Mouse (Mus musculus): ENCODE results near the gene Zfp141. TPM values are rescaled to one million over a fixed set of nuclear protein-coding genes. Genes with fewer than 3 reads are reported as not detected.

The Zfp141 gene
- total and polyA plus RNA-seq, 2 experiments from 2014 or later = 6.7 to 15.2 TPM

DNA sequence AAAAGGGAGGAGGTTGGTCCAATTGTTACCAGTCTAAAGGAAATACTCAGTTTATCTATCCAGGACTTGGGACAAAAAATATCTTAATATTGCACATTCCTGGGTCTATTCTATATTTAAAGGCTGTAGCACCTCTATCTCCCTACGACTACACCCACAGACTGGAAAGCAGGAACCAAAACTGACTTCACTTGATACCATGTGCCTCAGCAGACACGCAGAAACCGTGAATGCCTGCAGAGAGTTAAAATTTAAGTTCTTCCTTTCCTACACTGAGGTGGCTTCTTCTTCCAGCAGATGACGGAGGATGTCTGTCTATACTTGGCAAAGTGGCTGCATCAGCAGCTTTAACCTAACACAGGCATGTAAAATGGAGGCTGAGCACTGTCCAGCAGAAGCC lies 15.2 kb downstream of the Zfp141 start:
- no peak for DNase-seq (ENCODE audit: low spot score)
- H3K9me3 ChIP-seq (ENCODE audit: low read length) = 0 out of 2 replicates have a peak, but pooled peaks cover 3% of the 10 kb centered on the region
- no peak overlapping the region for H3K27ac ChIP-seq
- peaks cover 20% of the 10 kb centered on the region; the same call in 1 of the 2 replicates for H3K36me3 ChIP-seq (ENCODE audit: insufficient read depth, low read length)
- H3K27me3 ChIP-seq (ENCODE audit: insufficient read depth, low read length) = no peaks in the 10 kb centered on the region
- 92% methylated on average over 4 of the region's 4 CpGs for WGBS
- no peak for TF ChIP-seq CTCF (IDR thresholded peaks at IDR 0.05; ENCODE audit: low read depth)
- H3K4me1 ChIP-seq (ENCODE audit: insufficient read depth, low read length) = no peaks in the 10 kb centered on the region
- H3K9ac ChIP-seq (replicated peaks; ENCODE audit: low read length) = no peak overlapping the region
- H3K4me2 ChIP-seq (ENCODE audit: low read depth, low read length) = no peak overlapping the region
- no peak for ATAC-seq
- no peak overlapping the region for H3K4me3 ChIP-seq (ENCODE audit: low read length)

DNA sequence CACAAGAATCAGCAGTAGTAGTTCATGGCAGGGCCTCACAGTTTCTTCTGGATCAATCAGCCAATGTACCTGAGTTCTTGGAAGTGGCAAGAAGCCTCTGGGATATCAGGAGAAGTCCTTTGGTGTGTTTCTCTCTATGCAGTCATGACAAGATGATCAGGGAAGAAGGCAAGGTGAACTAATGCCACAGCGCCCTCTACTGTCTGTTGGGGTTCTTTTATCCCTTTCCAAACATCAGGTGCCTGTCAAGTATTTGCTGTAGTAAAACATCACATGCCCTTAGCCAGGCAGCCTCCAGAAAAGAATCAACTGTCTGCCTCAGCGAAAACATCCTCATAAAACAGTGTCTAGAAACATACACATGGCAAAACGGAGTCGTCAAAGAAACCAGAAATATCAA lies 50.9 kb downstream of the Zfp141 start:
- DNase-seq (ENCODE audit: low spot score) (no peak), ATAC-seq (no peak)
- no peak overlapping the region for H3K9ac ChIP-seq (replicated peaks; ENCODE audit: low read length)
- no peaks in the 10 kb centered on the region for H3K4me1 ChIP-seq (ENCODE audit: insufficient read depth, low read length)
- no peak overlapping the region for H3K27ac ChIP-seq
- TF ChIP-seq CTCF (IDR thresholded peaks at IDR 0.05; ENCODE audit: low read depth) = no peak
- no peak overlapping the region for H3K4me2 ChIP-seq (ENCODE audit: low read depth, low read length)
- WGBS = 67% methylated on average over 4 of the region's 4 CpGs
- no peaks in the 10 kb centered on the region for H3K27me3 ChIP-seq (ENCODE audit: insufficient read depth, low read length)
- H3K9me3 ChIP-seq (ENCODE audit: low read length) = peaks cover 10% of the 10 kb centered on the region
- no peaks in the 10 kb centered on the region for H3K36me3 ChIP-seq (ENCODE audit: insufficient read depth, low read length)
- no peak overlapping the region for H3K4me3 ChIP-seq (ENCODE audit: low read length)

DNA sequence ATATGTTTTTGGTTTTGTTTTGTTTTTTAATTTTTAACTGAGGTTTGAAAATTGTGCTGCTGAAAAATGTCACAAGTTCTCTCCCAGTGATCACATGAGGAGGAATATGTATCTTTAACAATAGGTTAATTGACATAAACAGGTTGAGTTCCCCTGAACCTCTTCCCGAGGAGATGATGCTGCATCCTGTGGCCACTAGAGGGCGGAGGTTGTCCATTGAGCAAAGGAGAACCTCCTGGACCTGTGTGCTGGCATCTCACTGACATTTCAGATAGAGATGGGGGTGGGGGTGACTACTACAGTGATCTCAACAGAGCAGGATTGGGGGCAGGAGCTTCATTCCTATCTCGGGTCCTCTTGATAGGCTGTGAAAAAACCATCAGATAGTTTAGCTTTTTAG lies 54.9 kb downstream of the Zfp141 start:
- Histone ChIP-seq H3K9ac (replicated peaks; ENCODE audit: low read length) (no peak overlapping the region), H3K4me2 (ENCODE audit: low read depth, low read length) (no peak overlapping the region), H3K4me1 (ENCODE audit: insufficient read depth, low read length) (no peaks in the 10 kb centered on the region), H3K9me3 (ENCODE audit: low read length) (peaks cover 20% of the 10 kb centered on the region), H3K4me3 (ENCODE audit: low read length) (no peak overlapping the region), H3K27me3 (ENCODE audit: insufficient read depth, low read length) (no peaks in the 10 kb centered on the region), H3K27ac (no peak overlapping the region), H3K36me3 (ENCODE audit: insufficient read depth, low read length) (no peaks in the 10 kb centered on the region)
- TF ChIP-seq CTCF (IDR thresholded peaks at IDR 0.05; ENCODE audit: low read depth) = 0 out of 2 replicates have a peak, but pooled peaks have one; percentile 16
- 45% methylated on average over 3 of the region's 3 CpGs for WGBS
- ATAC-seq = no peak
- DNase-seq (ENCODE audit: low spot score) = no peak

DNA sequence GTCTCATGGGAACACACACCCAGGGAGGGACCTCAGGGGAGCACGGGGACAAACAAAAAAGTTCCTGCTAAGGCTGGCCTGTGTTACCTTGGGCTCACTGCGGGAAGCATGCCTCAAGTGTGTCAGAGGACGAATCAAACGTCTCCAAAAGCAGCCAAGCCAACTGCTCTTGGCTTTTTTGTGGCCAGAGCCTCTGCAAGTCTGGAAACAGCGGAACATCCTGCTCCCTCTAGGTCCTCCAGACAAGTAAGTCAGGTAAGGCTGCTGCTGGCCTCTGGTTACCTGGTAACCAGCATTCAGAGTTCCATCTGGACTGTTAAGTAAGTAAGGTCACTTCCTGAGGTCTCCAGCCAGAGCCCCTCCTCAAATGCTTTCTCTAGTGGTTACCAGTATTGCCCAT lies 57.7 kb downstream of the Zfp141 start, which contains the start of gene 4933421I07Rik:
TSS of gene 4933421I07Rik (minus strand) at position 271 of the 400 bp plus-strand sequence.
- no peak for DNase-seq (ENCODE audit: low spot score)
- Histone ChIP-seq H3K9ac (replicated peaks; ENCODE audit: low read length) (no peak within 1 kb of the TSS), H3K27me3 (ENCODE audit: insufficient read depth, low read length) (no peaks in the 10 kb centered on the region), H3K4me2 (ENCODE audit: low read depth, low read length) (no peak within 1 kb of the TSS), H3K36me3 (ENCODE audit: insufficient read depth, low read length) (no peaks in the 10 kb centered on the region), H3K4me3 (ENCODE audit: low read length) (no peak within 1 kb of the TSS), H3K9me3 (ENCODE audit: low read length) (peaks cover 15% of the 10 kb centered on the region), H3K4me1 (ENCODE audit: insufficient read depth, low read length) (no peaks in the 10 kb centered on the region), H3K27ac (no peak within 1 kb of the TSS)
- WGBS = 70% methylated on average over 5 of the region's 5 CpGs
- no peak for ATAC-seq
- TF ChIP-seq CTCF (IDR thresholded peaks at IDR 0.05; ENCODE audit: low read depth) = no peak

DNA sequence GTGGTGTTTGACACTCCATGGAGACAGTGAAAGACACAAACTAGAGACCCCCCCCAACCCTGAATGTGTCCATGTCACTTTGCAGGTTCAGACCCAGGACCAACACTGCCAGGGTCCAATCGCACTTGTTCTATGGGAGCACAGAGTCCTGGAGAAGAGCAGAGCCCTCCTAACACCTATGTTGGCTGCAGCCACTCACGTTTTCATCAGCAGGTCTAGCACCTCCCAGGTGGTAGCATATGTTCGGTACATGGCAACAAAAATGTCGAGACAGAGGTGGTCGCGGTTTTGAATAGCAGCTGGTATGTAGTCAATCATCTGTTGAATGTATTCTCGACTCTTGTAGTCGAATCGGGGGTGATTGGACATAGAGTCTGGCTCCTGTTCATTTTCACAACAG lies 58.2 kb downstream of the Zfp141 start:
- DNase-seq (ENCODE audit: low spot score) (no peak), ATAC-seq (no peak)
- 85% methylated on average over 9 of the region's 9 CpGs for WGBS
- H3K27me3 ChIP-seq (ENCODE audit: insufficient read depth, low read length) = no peaks in the 10 kb centered on the region
- peaks cover 15% of the 10 kb centered on the region for H3K9me3 ChIP-seq (ENCODE audit: low read length)
- no peaks in the 10 kb centered on the region for H3K4me1 ChIP-seq (ENCODE audit: insufficient read depth, low read length)
- no peak for TF ChIP-seq CTCF (IDR thresholded peaks at IDR 0.05; ENCODE audit: low read depth)
- H3K36me3 ChIP-seq (ENCODE audit: insufficient read depth, low read length) = no peaks in the 10 kb centered on the region
- H3K27ac ChIP-seq = no peak overlapping the region
- H3K4me2 ChIP-seq (ENCODE audit: low read depth, low read length) = no peak overlapping the region
- H3K4me3 ChIP-seq (ENCODE audit: low read length) = no peak overlapping the region
- H3K9ac ChIP-seq (replicated peaks; ENCODE audit: low read length) = no peak overlapping the region

Other genes starting within 250 kb of the Zfp141 start
- not detected in 2 replicates for gene Vmn2r61, start 245.7 kb downstream of the Zfp141 start, total RNA-seq (2014; rRNA removed)
- gene Vmn2r61, start 245.7 kb downstream of the Zfp141 start, polyA plus RNA-seq (2015; fragmentation: Nextera tagmentation; extraction: Ambion mirVana) = not detected in 2 replicates
- gene 4933421I07Rik, start 57.6 kb downstream of the Zfp141 start, total RNA-seq (2014; rRNA removed) = not detected in 2 replicates
- not detected in 2 replicates for gene 4933421I07Rik, start 57.6 kb downstream of the Zfp141 start, polyA plus RNA-seq (2015; fragmentation: Nextera tagmentation; extraction: Ambion mirVana)
- not detected in 2 replicates for gene Gm21028, start 72.8 kb upstream of the Zfp141 start, total RNA-seq (2014; rRNA removed)
- gene Gm21028, start 72.8 kb upstream of the Zfp141 start, polyA plus RNA-seq (2015; fragmentation: Nextera tagmentation; extraction: Ambion mirVana) = not detected in 2 replicates
- gene Zfp977, start 86.8 kb upstream of the Zfp141 start, total RNA-seq (2014; rRNA removed) = 0.31 and 3.3 TPM in 2 replicates
- 1.0 and 1.3 TPM in 2 replicates for gene Zfp977, start 86.8 kb upstream of the Zfp141 start, polyA plus RNA-seq (2015; fragmentation: Nextera tagmentation; extraction: Ambion mirVana)
- gene Zfp976, start 136.8 kb upstream of the Zfp141 start, total RNA-seq (2014; rRNA removed) = 0.50 and 1.2 TPM in 2 replicates
- gene Zfp976, start 136.8 kb upstream of the Zfp141 start, polyA plus RNA-seq (2015; fragmentation: Nextera tagmentation; extraction: Ambion mirVana) = 2.0 TPM in 2 replicates
- gene Zfp975, start 187.0 kb upstream of the Zfp141 start, total RNA-seq (2014; rRNA removed) = 0.68 and 1.6 TPM in 2 replicates
- 5.1 and 5.7 TPM in 2 replicates for gene Zfp975, start 187.0 kb upstream of the Zfp141 start, polyA plus RNA-seq (2015; fragmentation: Nextera tagmentation; extraction: Ambion mirVana)
- gene Gm17067, start 221.3 kb upstream of the Zfp141 start, total RNA-seq (2014; rRNA removed) = not detected in 2 replicates
- not detected in 2 replicates for gene Gm17067, start 221.3 kb upstream of the Zfp141 start, polyA plus RNA-seq (2015; fragmentation: Nextera tagmentation; extraction: Ambion mirVana)